Mouse (Mus musculus) intestine, postnatal 0 days (tissue): ENCODE results near the gene Arhgef11. TPM values are rescaled to one million over a fixed set of nuclear protein-coding genes. Genes with fewer than 3 reads are reported as not detected.

Experiments
- ATAC-seq: fragments of 200-750 bp; cut with Nextera tagmentation; 2 replicates; pipeline ENCODE4 v1.8.0; 2017; ENCODE audit warnings: mild to moderate bottlenecking, moderate TSS enrichment, moderate library complexity
- H3K27ac ChIP-seq: fragments of 300-500 bp; sonication (generic); 2 replicates; pipeline ENCODE4 v1.5.1; 2014; ENCODE audit warnings: mild to moderate bottlenecking, low read depth, low read length, moderate library complexity
- H3K27me3 ChIP-seq: fragments of 300-500 bp; sonication (generic); replicated peaks from 2 replicates; pipeline ENCODE4 v1.6.1; 2014; ENCODE audit warnings: low read length, mixed read lengths; ENCODE audit not compliant: control insufficient read depth, insufficient read depth
- H3K36me3 ChIP-seq: fragments of 300-500 bp; sonication (generic); 2 replicates; pipeline ENCODE4 v1.6.1; 2014; ENCODE audit warnings: mild to moderate bottlenecking, moderate library complexity; ENCODE audit not compliant: control insufficient read depth, insufficient read depth
- H3K4me1 ChIP-seq: fragments of 300-500 bp; sonication (generic); replicated peaks from 2 replicates; pipeline ENCODE4 v1.6.1; 2014; ENCODE audit warnings: antibody characterized with exemption, low read length, mixed read lengths; ENCODE audit not compliant: control insufficient read depth, insufficient read depth
- H3K4me2 ChIP-seq: fragments of 300-500 bp; sonication (generic); replicated peaks from 2 replicates; pipeline ENCODE4 v1.6.1; 2014; ENCODE audit warnings: low read depth, mild to moderate bottlenecking, moderate library complexity
- H3K4me3 ChIP-seq: fragments of 300-500 bp; sonication (generic); 2 replicates; pipeline ENCODE4 v1.5.1; 2014; ENCODE audit warnings: low read depth, low read length
- H3K9ac ChIP-seq: fragments of 300-500 bp; sonication (generic); 2 replicates; pipeline ENCODE4 v1.6.1; 2014; ENCODE audit warnings: mild to moderate bottlenecking, low read depth, low read length
- H3K9me3 ChIP-seq: fragments of 300-500 bp; sonication (generic); 2 replicates; pipeline ENCODE4 v1.6.1; 2016; ENCODE audit warnings: mixed run types; ENCODE audit not compliant: control insufficient read depth
- CTCF ChIP-seq: sonication (generic); IDR thresholded peaks from 2 replicates; pipeline ENCODE4 v1.5.1; 2016; ENCODE audit warnings: low read depth, mild to moderate bottlenecking, control low read depth, antibody characterized with exemption, moderate library complexity
- WGBS: fragments of 180-500 bp; shearing (Covaris S2); extraction: QIAGEN DNeasy Blood & Tissue Kit; methylation state at CpG from one replicate; pipeline ENCODE4 v1.1.7; 2014; 5-methylcytosine and 5-hydroxymethylcytosine counted together
- polyA plus RNA-seq: library from polyadenylated mRNA; unstranded; fragments of >200 nt; fragmentation: Nextera tagmentation; extraction: Ambion mirVana; gene quantifications from 2 replicates; pipeline ENCODE4 v1.2.1, GENCODE M21; 2015

The Arhgef11 gene
- polyA plus RNA-seq, 1 experiment from 2014 or later: 6.5 TPM

DNA sequence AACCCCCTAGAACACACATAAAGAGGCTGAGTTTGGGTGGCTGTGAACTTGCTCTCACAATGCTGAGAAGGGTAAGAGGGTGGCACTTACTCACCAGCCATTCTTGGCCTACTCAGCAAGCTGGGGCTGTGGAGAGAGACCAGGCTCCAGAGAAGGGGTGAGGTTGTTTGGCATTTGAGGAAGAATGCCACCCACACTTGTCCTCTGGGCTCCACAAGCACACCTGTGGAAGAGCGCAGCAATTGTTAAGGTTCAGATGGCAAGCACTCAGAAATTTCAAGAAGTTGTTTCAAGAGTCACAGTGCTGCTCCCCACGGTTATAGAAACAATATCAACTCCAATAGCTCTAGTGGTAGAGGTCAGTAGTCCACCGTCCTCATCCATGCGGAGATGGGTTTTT lies 1.0 kb upstream of the Arhgef11 start:
- H3K4me3 ChIP-seq: no peak overlapping the region
- no peak overlapping the region for H3K9ac ChIP-seq
- H3K27me3 ChIP-seq: no peaks in the 10 kb centered on the region
- WGBS: 58% methylated on average over 4 of the region's 4 CpGs
- H3K36me3 ChIP-seq: no peaks in the 10 kb centered on the region
- no peaks in the 10 kb centered on the region for H3K9me3 ChIP-seq
- 0 out of 2 replicates have a peak, but pooled peaks cover 8% of the 10 kb centered on the region for H3K4me1 ChIP-seq
- peak overlapping the region; percentile 90; the same call in 1 of the 2 replicates for H3K4me2 ChIP-seq
- ATAC-seq: no peak
- no peak overlapping the region; the same call in 1 of the 2 replicates for H3K27ac ChIP-seq
- TF ChIP-seq CTCF: no peak

DNA sequence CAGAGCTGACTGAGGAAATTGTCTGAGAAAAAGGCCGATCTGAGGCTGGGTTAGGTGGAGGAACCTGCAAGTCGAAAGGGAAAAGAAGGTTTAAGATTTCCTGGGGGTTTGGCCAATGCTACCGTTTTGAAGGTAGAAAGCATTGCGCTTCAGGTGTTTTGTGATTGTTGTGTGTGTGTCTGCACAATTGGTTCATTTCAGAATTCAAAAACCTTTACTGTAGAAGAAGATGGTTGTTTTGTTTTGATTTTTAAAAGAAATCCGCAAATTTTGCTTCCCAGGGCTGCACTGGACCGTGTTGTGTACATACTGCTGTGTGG lies 412 bp downstream of the Arhgef11 start:
- no peak for TF ChIP-seq CTCF
- H3K36me3 ChIP-seq: no peaks in the 10 kb centered on the region
- WGBS: 0% methylated on average over 6 of the region's 6 CpGs
- no peaks in the 10 kb centered on the region for H3K27me3 ChIP-seq
- peak overlapping the region; percentile 91 for H3K9ac ChIP-seq
- H3K27ac ChIP-seq: peak overlapping the region; percentile 94
- H3K4me3 ChIP-seq: peak overlapping the region; percentile 91
- no peak for ATAC-seq
- H3K9me3 ChIP-seq: no peaks in the 10 kb centered on the region
- peak overlapping the region; percentile 90 for H3K4me2 ChIP-seq
- peaks cover 15% of the 10 kb centered on the region for H3K4me1 ChIP-seq

DNA sequence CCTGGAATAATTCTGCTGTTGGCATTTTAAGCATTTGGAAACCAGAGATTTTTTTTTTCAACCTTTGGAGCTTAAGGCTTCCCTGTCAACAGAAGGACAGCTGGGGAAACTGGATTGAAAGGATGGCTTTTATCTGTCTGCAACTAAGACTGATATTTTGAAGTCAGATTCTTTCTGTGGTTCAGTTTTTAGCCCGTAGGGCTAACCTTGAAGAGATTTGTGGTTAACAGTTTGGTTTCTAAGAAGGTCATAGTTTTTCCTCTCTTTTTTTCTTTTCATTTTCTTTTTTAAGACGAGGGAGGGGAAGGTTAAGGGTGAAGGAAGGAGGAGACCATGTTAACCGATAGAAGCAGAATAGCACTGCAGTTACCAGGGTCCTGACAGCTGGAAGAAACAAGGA lies 881 bp downstream of the Arhgef11 start:
- Histone ChIP-seq H3K9ac (peak overlapping the region; percentile 91), H3K36me3 (no peaks in the 10 kb centered on the region), H3K9me3 (no peaks in the 10 kb centered on the region), H3K4me3 (peak overlapping the region; percentile 91), H3K27ac (peak overlapping the region; percentile 17; the same call in 1 of the 2 replicates), H3K4me1 (peaks cover 15% of the 10 kb centered on the region), H3K27me3 (no peaks in the 10 kb centered on the region), H3K4me2 (peak overlapping the region; percentile 90)
- WGBS: 1% methylated on average over 3 of the region's 3 CpGs
- TF ChIP-seq CTCF: no peak
- no peak for ATAC-seq

DNA sequence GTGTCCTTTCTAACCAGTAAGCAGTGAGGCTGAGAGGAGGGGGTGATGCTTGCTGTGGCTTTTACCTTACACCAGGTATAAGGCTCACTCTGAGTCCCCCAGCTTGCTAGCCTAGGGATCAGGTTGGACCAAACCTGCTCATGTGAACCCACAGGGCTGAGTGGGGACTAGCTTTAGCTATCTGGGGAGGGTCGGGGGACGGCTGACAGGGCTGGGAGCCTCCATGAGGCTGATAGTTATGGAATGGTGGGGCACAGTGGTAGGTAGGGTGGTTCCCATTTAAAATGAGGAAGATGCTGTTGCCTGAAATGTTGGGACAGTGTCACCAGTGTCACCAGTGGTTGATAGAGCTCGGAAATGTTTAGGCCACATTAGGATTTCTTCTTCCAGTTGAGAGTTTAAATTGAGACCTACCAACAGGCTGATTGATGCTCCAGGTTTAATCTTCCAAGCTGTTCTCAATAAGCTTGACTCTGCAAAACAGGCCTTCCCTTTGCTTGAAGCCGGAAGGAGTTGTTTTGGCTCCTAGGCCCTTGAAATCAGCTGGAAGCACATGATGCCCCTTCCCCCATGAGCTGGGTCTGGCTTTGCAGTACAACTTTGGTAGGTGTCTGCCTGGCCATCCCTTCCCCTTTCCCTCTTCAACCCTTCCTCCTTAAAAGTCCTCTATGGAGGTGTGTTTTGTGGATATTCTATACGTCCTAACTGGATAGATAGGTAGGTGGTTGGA lies 1.8 kb downstream of the Arhgef11 start:
- peak overlapping the region; percentile 90 for H3K4me2 ChIP-seq
- peak overlapping the region; percentile 91 for H3K4me3 ChIP-seq
- H3K4me1 ChIP-seq: peaks cover 15% of the 10 kb centered on the region
- 24% methylated on average over 5 of the region's 5 CpGs for WGBS
- H3K36me3 ChIP-seq: no peaks in the 10 kb centered on the region
- peak overlapping the region; percentile 85 for H3K27ac ChIP-seq
- ATAC-seq: no peak
- H3K27me3 ChIP-seq: no peaks in the 10 kb centered on the region
- no peaks in the 10 kb centered on the region for H3K9me3 ChIP-seq
- peak overlapping the region; percentile 91 for H3K9ac ChIP-seq
- TF ChIP-seq CTCF: no peak

DNA sequence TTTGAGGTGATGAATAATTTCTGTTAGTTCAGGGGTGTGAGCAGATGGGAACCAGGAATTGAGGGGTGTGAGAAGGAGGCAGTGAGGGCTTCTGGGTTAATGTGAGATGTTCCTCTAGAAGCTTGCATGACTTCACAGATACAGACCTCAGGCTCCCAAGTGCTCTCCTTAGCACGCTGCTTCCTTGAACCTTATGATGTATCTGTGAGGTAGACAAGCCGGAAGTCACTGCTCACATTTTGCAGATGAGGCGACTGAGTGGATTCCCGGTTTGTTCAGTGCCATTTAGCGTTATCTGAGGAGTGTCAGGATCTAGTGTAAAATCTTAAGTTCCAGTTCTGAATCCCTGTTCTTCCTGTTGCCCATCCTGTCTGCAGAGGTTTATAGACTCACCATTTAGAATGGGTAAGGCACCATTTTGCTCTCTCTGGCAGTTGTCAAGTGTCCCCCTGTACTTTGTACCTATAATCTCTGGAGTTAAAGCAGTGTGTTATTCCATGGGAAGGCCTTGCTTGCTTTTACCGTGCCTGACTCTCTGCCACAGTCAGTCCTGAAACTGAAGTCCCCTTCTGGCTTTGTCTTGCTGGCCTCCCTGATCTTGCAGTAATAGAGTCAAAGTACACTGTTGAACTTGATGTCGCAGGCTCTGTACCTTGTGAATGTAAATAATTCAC lies 3.0 kb downstream of the Arhgef11 start:
- Histone ChIP-seq H3K9ac (0 out of 2 replicates have a peak overlapping the region, but pooled peaks have one; percentile 45), H3K4me3 (peak overlapping the region; percentile 91), H3K9me3 (no peaks in the 10 kb centered on the region), H3K27ac (peak overlapping the region; percentile 85), H3K27me3 (no peaks in the 10 kb centered on the region), H3K4me2 (peak overlapping the region; percentile 90), H3K4me1 (peaks cover 15% of the 10 kb centered on the region), H3K36me3 (no peaks in the 10 kb centered on the region)
- TF ChIP-seq CTCF: no peak
- ATAC-seq: peak; percentile 68
- WGBS: 16% methylated on average over 7 of the region's 7 CpGs

DNA sequence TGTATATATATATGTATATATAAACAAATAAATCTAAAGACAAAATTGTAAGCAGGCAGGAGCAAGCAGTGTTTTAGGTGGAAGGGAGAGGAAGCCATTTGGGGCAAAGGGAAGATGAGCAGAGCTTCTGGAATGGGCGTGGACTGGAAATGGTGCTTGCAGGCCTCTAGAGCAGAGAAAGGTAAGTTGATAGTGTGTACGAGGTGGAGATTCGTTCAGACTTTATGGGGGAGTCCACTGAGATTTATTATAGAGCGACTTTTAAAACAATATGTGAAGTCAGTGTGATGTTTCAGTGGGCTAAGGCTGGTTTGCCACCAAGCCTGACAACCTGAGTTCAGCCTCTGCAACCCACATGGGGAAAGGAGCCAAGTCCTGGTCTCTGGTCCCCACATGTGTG lies 7.5 kb downstream of the Arhgef11 start:
- Histone ChIP-seq H3K4me3 (no peak overlapping the region), H3K36me3 (no peaks in the 10 kb centered on the region), H3K9ac (no peak overlapping the region), H3K4me1 (peaks cover 12% of the 10 kb centered on the region), H3K27me3 (no peaks in the 10 kb centered on the region), H3K4me2 (no peak overlapping the region), H3K9me3 (no peaks in the 10 kb centered on the region), H3K27ac (no peak overlapping the region)
- no peak for ATAC-seq
- 74% methylated on average over 4 of the region's 4 CpGs for WGBS
- TF ChIP-seq CTCF: no peak
